Mouse (Mus musculus) spleen, adult 2 months (tissue): ENCODE data around the gene Hemgn.

Experiments used
- CTCF ChIP-seq: fragments of 200-500 bp; IDR thresholded peaks from 2 replicates; pipeline ENCODE4 v1.5.1; 2011; ENCODE audit warnings: mild to moderate bottlenecking, inconsistent platforms; ENCODE audit not compliant: insufficient read depth, insufficient read length, insufficient replicate concordance; ENCODE audit errors: extremely low read depth
- POLR2A ChIP-seq: fragments of 200-500 bp; IDR thresholded peaks from 2 replicates; pipeline ENCODE4 v1.6.1; 2011; ENCODE audit warnings: low read depth, low read length, inconsistent platforms

GRCm38 (mm10) chr4:46451240-46451757 is 38.0 kb upstream of the Hemgn start:
- no peak for TF ChIP-seq CTCF
- TF ChIP-seq POLR2A = no peak; the same call in 1 of the 2 replicates
